Mouse (Mus musculus): Measurements from ENCODE around the gene Dld.

The Dld gene

GRCm38 (mm10) chr12:31294996-31295395 lies 56.3 kb downstream of the Dld start:
- no peak for DNase-seq (ENCODE audit: low read depth, low spot score)

GRCm38 (mm10) chr12:31294526-31294925 lies 56.7 kb downstream of the Dld start:
- DNase-seq (ENCODE audit: low read depth, low spot score) = no peak

GRCm38 (mm10) chr12:31293361-31294142 lies 57.7 kb downstream of the Dld start:
- DNase-seq (ENCODE audit: low read depth, low spot score) = peak; percentile 39

- DNase-seq (ENCODE audit: low read depth, low spot score) = no peak
These were observed 60.3 kb downstream of the Dld start for GRCm38 (mm10) chr12:31290951-31291350.

- peak; percentile 36 for DNase-seq (ENCODE audit: low read depth, low spot score)
These were observed 62.2 kb downstream of the Dld start for GRCm38 (mm10) chr12:31289046-31289445.

GRCm38 (mm10) chr12:31283617-31284136 lies 67.6 kb downstream of the Dld start:
- DNase-seq (ENCODE audit: low read depth, low spot score) = no peak

- DNase-seq (ENCODE audit: low read depth, low spot score) = no peak
These were observed 68.1 kb downstream of the Dld start for GRCm38 (mm10) chr12:31283131-31283530.

- no peak for DNase-seq (ENCODE audit: low read depth, low spot score)
These were observed 69.0 kb downstream of the Dld start for GRCm38 (mm10) chr12:31282241-31282640.
